Mouse (Mus musculus) left cerebral cortex, adult 2 months (tissue): ENCODE data around the gene Ube3b. TPM values are rescaled to one million over a fixed set of nuclear protein-coding genes. Genes with fewer than 3 reads are reported as not detected.
A peak's percentile ranks its signal among the peaks of the same experiment; 100 is the strongest.

ENCODE experiments used
- DNase-seq, 2 experiments: peaks; one replicate each; pipeline ENCODE4 v3.0.0; 2021 to 2022; ENCODE audit warnings: low spot score in 2 of 2, mixed read lengths in 1 of 2; ENCODE audit errors: extremely low spot score in 1 of 2
- H3K27ac ChIP-seq: fragments of 200-600 bp; 2 replicates; pipeline ENCODE4 v1.8.1; 2022
- H3K4me3 ChIP-seq: fragments of 200-600 bp; 2 replicates; pipeline ENCODE4 v1.8.1; 2022
- CTCF ChIP-seq: fragments of 200-600 bp; IDR thresholded peaks from 2 replicates; pipeline ENCODE4 v1.8.1; 2022; ENCODE audit warnings: antibody characterized with exemption, mild to moderate bottlenecking, moderate library complexity
- intact Hi-C: fragments of 180-260 bp; cut with DNase I; formaldehyde crosslinking; loops from one replicate; pipeline ENCODE4 v1.15.1; 2025
- long read RNA-seq, 2 experiments: library from polyadenylated mRNA; stranded (forward); transcript quantifications; one replicate each; pipeline ENCODE4 v2.0.0; 2021; ENCODE audit warnings: borderline mapping rate in 2 of 2
- total RNA-seq, 2 experiments: library from RNA; stranded (reverse); gene quantifications; 2 replicates each; pipeline ENCODE4 v1.2.3; 2021

The Ube3b gene
- total RNA-seq: 10 to 100 TPM; 79.6 to 83.8 TPM
- long read RNA-seq, experiment 1, full-length matches to known transcripts: 120 of 170 reads
- long read RNA-seq, experiment 1, partial matches to known transcripts: 28 of 170 reads
- long read RNA-seq, experiment 1, other reads (novel, unspliced or antisense): 22 of 170 reads
- long read RNA-seq, experiment 2, full-length matches to known transcripts: 106 of 170 reads
- long read RNA-seq, experiment 2, partial matches to known transcripts: 43 of 170 reads
- long read RNA-seq, experiment 2, other reads (novel, unspliced or antisense): 21 of 170 reads

GRCm38 (mm10) chr5:114380209-114381012, at the start of gene Ube3b, which contains the start of gene Kctd10:
Ube3b (plus strand) TSS chr5:114380607.
Kctd10 (minus strand) TSS chr5:114380508.
- no peak for TF ChIP-seq CTCF
- peak; percentile 72 to 79 for DNase-seq
- Histone ChIP-seq H3K4me3 (peak within 1 kb of the TSS; percentile 76), H3K27ac (peak within 1 kb of the TSS; percentile 91)
- intact Hi-C loops: loop anchor here (2.0 to 5.0 kb wide), 3 partner anchors 22 to 287 kb away; no protein-coding TSS in a partner anchor

- Histone ChIP-seq H3K4me3 (no peak overlapping the region), H3K27ac (no peak overlapping the region)
- intact Hi-C loops: no loop called here
- TF ChIP-seq CTCF: no peak
- DNase-seq: no peak
Observed at GRCm38 (mm10) chr5:114342996-114343395, 37.4 kb upstream of the Ube3b start.

- intact Hi-C loops: no loop called here
- no peak for TF ChIP-seq CTCF
- Histone ChIP-seq H3K27ac (no peak overlapping the region), H3K4me3 (no peak overlapping the region)
- no peak for DNase-seq
Observed at GRCm38 (mm10) chr5:114343612-114344011, 36.8 kb upstream of the Ube3b start.

GRCm38 (mm10) chr5:114345538-114345937, 34.9 kb upstream of the Ube3b start:
- Histone ChIP-seq H3K27ac (no peak overlapping the region), H3K4me3 (no peak overlapping the region)
- DNase-seq: no peak
- intact Hi-C loops: no loop called here
- TF ChIP-seq CTCF: no peak

- Histone ChIP-seq H3K27ac (no peak overlapping the region), H3K4me3 (no peak overlapping the region)
- intact Hi-C loops: no loop called here
- no peak for TF ChIP-seq CTCF
- no peak for DNase-seq
Observed at GRCm38 (mm10) chr5:114347005-114347404, 33.4 kb upstream of the Ube3b start.

- intact Hi-C loops: no loop called here
- no peak; the same call in 1 of the 2 replicates for TF ChIP-seq CTCF
- DNase-seq: no peak
Observed at GRCm38 (mm10) chr5:114351490-114351889, 28.9 kb upstream of the Ube3b start.

GRCm38 (mm10) chr5:114356250-114356935, 24.0 kb upstream of the Ube3b start:
- peak; percentile 64 for DNase-seq
- H3K4me3 ChIP-seq: no peak overlapping the region
- peak; percentile 80 for TF ChIP-seq CTCF
- H3K27ac ChIP-seq: peak overlapping the region; percentile 73
- intact Hi-C loops: loop anchor here (2.0 kb wide), 1 partner anchor 44 kb away; no protein-coding TSS in a partner anchor

More at GRCm38 (mm10) chr5:114351490-114351889, 28.9 kb upstream of the Ube3b start:
- Histone ChIP-seq H3K4me3 (no peak overlapping the region), H3K27ac (no peak overlapping the region)

- peak overlapping the region; percentile 73 for H3K27ac ChIP-seq
- no peak overlapping the region for H3K4me3 ChIP-seq
- DNase-seq: no peak
- no peak for TF ChIP-seq CTCF
- intact Hi-C loops: loop anchor here (2.0 kb wide), 1 partner anchor 44 kb away; no protein-coding TSS in a partner anchor
Observed at GRCm38 (mm10) chr5:114356936-114357751, 23.3 kb upstream of the Ube3b start.

GRCm38 (mm10) chr5:114358833-114359232, 21.6 kb upstream of the Ube3b start:
- no peak for TF ChIP-seq CTCF
- Histone ChIP-seq H3K27ac (peak overlapping the region; percentile 16; the same call in 1 of the 2 replicates), H3K4me3 (no peak overlapping the region)
- peak; percentile 36 to 43 for DNase-seq
- intact Hi-C loops: loop anchor here (2.0 kb wide), 1 partner anchor 22 kb away; the partner anchor contains the start of genes Kctd10 and Ube3b

- no peak overlapping the region for H3K4me3 ChIP-seq
- no peak for DNase-seq
- no peak for TF ChIP-seq CTCF
- H3K27ac ChIP-seq: peak overlapping the region; percentile 16; the same call in 1 of the 2 replicates
- intact Hi-C loops: loop anchor here (2.0 kb wide), 1 partner anchor 21 kb away; the partner anchor contains the start of genes Kctd10 and Ube3b
Observed at GRCm38 (mm10) chr5:114359586-114359985, 20.8 kb upstream of the Ube3b start.

- no peak for TF ChIP-seq CTCF
- H3K4me3 ChIP-seq: no peak overlapping the region
- no peak overlapping the region for H3K27ac ChIP-seq
- intact Hi-C loops: no loop called here
- no peak for DNase-seq
Observed at GRCm38 (mm10) chr5:114360968-114361367, 19.4 kb upstream of the Ube3b start.
